Mouse (Mus musculus) erythroblast, adult 5-6 weeks (primary cell): ENCODE data around the gene Kcnq4. TPM values are rescaled to one million over a fixed set of nuclear protein-coding genes. Genes with fewer than 3 reads are reported as not detected.
A peak's percentile ranks its signal among the peaks of the same experiment; 100 is the strongest.

Source experiments
- ATAC-seq: replicated peaks from 2 replicates; pipeline ENCODE4 v1.8.0; 2016; ENCODE audit warnings: moderate number of reproducible peaks, mild to moderate bottlenecking, moderate TSS enrichment, inconsistent platforms; ENCODE audit not compliant: poor library complexity, low FRiP score, severe bottlenecking
- total RNA-seq, 2 experiments: library from RNA; stranded (forward) in 1 of 2; stranded (reverse) in 1 of 2; fragments of 150-400 nt in 1 of 2; fragments of 200-764, 138-1000 nt in 1 of 2; gene quantifications; 2 replicates each; pipeline versions ENCODE4 v1.2.3 to v1.2.4; 2015 to 2017; ENCODE audit warnings: low replicate concordance in 2 of 2

The Kcnq4 gene
- total RNA-seq (2015; ENCODE audit: low replicate concordance) (not detected in 2 replicates), total RNA-seq (2017; ENCODE audit: low replicate concordance) (not detected in 2 replicates)

GRCm38 (mm10) chr4:120747941-120748866 is at the start of gene Kcnq4:
Gene Kcnq4 (minus strand): TSS chr4:120748612.
- no peak for ATAC-seq

DNA sequence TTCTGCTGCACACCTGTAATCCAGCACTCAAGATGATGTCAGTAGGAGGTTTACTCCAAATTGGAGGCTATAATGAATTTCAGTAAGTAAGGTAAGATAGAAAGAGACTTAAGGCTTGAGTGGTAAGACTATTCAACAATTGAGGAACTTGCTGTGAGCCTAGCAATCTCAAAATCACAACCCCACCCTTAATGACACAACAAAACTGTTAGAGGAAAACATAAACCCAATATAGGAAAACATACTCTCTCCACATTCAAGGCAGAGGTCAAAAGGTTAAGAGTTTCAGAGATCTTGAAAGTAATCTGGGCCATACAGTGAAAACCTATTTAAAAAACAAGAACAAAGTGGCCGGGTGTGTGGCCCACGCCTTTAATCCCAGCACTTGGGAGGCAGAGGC is 48.3 kb upstream of the Kcnq4 start:
- no peak for ATAC-seq

GRCm38 (mm10) chr4:120795646-120796045 is 47.2 kb upstream of the Kcnq4 start:
- no peak for ATAC-seq

GRCm38 (mm10) chr4:120792918-120793317 is 44.5 kb upstream of the Kcnq4 start:
- ATAC-seq, result no peak

DNA sequence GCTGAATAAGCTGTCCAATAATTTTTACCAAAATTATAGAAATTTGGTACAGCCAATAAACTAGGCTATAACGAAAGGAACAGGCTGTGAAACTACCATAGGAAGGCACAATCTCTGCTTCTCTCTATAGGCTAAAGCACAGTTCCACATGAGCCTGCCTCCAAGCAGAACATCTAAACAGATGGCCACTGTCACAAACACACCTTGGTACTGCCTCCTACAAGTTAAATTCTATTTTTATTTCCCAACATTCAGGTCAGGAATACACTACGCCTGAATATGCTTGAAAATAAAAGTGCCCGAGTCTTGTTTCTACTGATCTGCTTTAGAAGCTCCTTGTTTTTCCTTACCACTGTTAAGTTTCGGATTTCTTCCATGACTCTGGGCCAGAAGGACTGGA is 41.6 kb upstream of the Kcnq4 start:
- no peak for ATAC-seq

DNA sequence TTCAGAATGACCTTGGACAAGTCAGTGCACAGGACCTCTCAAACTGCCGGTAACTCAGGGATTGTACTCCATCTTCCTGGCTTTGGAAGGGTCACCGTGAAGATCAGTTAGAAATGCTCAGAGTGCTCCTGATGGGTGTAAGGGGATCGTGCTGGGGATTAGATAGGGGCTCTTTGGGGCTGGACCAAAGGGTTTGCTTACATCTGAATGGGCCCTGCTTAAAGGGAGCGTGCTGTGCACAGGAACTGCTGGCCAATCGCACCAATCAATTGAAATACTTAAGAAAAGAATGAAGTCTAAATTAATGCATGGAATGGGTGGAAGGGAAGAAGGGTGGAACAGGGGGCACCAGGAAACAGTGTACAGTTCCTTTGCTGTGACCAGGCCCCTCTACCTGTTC is 7.4 kb upstream of the Kcnq4 start:
- ATAC-seq, result no peak

DNA sequence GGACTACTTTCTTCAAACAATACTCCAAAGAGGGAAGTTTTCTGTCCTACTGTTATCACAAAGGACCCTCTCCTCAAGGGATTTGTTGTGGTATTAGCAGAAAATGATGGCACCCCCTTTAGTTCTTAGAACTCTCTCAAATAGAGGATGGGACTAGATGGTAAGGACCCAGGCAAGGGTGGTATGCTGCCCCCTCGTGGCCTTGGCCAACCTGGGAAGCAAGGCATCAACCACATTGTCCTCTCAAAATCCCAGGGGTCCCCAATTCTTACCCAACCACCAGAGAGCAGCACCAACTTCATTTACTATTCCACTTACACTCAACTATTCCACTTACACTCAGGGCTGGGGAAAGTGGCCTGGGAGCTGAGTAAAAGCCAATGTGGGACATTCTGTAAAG is 6.9 kb upstream of the Kcnq4 start:
- ATAC-seq, result peak; percentile 65

DNA sequence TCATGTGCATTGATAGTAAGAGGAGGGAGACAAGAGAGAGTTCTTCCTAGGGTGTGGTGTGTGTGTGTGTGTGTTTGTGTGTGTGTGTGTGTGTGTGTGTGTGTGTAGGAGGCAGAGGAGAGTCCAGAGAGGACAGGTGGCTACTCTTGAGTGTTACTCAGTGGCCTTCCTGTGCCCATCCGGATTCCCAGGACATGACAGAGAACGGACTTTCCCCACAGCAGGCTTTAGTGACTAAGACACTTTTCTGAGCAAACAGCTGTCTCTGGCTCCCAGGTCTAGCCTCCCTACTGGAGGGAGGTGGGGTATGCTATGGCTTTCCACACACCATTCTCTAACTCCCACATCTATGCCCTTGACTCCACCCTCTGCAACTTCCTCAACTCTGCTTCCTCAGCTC is 1.2 kb upstream of the Kcnq4 start:
- no peak for ATAC-seq

DNA sequence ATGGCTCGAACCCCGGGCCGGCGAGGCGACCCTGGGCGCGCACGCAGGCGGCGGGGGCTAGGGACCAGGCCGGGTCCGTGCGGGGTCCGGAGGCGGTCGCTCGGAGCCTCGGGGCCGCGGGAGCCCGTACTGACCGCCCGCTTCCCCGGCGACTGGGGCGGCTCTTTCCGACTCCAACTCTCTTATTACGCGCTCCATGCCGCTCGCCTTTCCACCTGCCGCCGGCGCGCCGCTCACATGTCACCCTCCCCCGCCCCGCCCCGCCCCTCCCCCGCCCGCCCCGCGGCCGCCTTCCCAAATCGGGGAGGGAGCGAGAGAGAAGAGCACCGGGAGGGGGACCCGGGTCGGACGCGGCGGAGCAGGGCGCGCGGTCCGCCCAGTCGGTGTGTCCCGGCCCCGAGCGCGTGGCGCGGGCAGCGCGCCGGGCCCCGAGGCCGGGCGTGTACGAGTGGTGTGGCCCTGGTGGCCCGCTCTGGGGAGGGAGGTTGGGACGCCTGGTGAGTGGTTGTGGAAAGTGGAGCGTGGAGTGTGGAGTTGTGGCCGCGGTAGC is 1.1 kb downstream of the Kcnq4 start:
- ATAC-seq, result no peak

GRCm38 (mm10) chr4:120746552-120747150 is 1.8 kb downstream of the Kcnq4 start:
- ATAC-seq, result no peak

- ATAC-seq, result no peak
These were observed 2.5 kb downstream of the Kcnq4 start for GRCm38 (mm10) chr4:120745731-120746551.

GRCm38 (mm10) chr4:120743636-120744035 is 4.8 kb downstream of the Kcnq4 start:
- ATAC-seq, result no peak

DNA sequence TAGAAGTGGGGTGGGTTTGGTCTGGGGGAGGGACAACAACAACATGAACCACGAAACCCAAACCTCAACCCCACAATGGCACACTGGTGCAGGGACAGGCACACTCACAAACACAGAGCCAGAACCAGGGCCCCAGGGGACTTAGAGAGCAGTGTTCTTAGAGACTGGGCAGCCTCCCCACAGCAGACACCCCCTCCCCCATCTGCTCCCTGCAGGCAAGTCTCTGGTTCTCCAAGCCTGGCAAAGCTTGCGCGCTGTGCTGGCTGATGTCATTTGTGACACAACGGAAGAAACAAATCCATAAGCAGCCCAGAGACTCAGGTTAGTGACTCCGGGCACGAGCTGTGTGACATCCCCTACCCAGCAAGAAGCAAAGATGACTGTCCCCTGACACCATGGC is 7.1 kb downstream of the Kcnq4 start:
- no peak for ATAC-seq

- no peak for ATAC-seq
These were observed 14.3 kb downstream of the Kcnq4 start for GRCm38 (mm10) chr4:120734012-120734622.

DNA sequence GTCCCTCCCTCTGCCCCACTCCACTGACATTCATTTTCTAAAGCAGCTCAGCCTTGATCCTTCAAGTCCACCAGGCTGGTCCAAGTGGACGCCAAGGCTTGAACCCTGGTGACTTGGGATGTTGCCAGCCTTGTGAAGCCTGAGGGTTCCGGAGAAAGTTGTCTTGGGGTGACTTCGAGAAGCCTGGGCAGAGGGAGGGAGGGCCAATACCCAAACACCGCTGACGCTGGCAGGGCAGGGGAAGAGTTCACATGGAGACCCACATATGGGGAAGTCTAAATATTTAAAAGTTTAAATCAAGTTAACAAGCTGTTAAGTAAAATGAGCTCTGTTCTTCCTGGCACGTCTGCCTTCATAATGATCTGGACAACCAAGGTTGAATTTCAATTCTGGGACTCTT is 15.7 kb downstream of the Kcnq4 start:
- no peak for ATAC-seq

- ATAC-seq, result peak; percentile 77
These were observed 17.3 kb downstream of the Kcnq4 start for GRCm38 (mm10) chr4:120731030-120731644.

DNA sequence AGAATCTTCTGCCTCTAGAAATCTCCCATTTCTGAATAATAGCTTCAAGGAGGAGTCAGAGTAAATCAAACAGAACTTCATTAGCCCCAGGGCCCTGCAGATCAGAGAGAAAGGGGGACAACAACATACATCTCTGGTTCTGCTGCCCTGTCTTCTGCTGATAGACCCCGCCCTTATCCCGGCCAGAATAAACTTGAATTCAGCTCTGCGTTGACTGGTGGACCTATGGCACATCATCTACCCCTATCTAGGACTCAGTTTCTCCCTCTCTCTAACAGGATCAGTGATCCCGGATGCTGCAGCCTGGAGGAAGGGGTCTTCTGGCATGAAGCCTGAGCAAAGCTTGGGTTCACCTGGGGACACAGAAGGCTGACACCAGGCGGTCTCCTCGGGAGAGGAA is 17.8 kb downstream of the Kcnq4 start:
- ATAC-seq, result 0 out of 2 replicates have a peak, but pooled peaks have one; percentile 5

GRCm38 (mm10) chr4:120730146-120730545 is 18.3 kb downstream of the Kcnq4 start:
- ATAC-seq, result no peak

DNA sequence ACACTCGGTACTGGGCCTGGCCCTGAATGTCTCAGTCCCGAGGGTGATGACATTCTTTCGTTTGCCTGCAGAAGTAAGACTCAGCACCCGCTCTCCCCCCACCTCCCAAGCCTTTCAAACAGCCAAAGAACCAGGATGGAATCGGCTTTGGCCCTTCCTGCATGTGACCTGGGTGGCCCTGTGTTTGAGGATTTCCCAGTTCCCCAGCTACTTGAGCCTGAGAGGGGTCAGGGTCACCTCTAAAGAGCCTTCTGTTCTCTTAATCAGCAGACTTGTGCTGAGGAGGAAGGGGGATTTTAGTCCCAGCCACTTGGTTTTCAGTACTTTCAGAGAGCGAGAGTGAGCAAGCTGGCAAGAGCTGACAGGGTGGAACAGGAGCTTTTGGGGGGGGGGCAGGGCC is 19.0 kb downstream of the Kcnq4 start:
- ATAC-seq, result no peak
